Mouse (Mus musculus): ENCODE data around the gene C730034F03Rik.
"Not testable (repeated sequence)": the region's sequence is repeated elsewhere in the genome, so short reads cannot be mapped to it uniquely, and the experiment has no call there.

C730034F03Rik gene

DNA sequence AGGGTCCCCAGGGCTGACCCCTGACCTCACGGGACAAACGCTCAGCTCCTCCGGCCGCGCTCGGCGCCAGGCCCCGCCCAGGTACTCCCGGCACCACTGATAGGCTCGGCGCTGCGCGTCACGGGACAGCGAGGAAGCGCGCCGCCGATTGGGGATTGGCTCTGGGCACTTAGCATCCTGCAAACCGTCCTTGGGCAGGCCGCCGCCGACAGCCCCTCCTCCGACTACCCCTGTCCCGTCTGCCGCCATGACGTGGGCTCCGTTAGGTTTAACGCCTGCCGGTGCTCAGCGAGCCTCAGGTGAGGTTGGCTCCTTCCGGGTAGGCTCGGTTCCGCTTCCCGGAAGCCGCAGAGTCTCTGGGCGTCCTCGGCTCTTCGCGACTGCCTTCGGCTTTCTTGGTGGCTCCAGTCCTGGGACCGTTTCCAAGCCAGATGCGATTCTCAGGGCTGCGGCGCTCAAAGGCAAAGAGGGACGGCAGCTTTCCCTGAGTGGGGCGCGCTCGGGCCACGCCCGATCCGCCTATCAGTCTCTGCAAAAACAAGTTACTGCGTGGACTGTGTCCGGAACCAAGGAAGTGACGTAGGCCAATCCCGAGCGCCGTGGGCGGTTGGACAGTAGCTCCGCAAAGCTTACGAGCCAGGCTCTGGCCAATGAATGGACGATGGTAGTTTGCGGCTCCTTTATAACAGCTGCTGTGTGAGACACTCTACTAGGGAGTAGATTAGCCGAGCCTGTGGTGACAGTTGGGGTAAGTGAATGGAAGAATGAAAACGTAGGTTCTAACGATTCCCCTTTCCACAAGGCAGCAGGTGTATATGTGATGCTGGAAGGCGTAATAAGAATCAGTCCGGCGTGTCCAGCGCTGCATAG lies at the start of gene C730034F03Rik, which contains the start of the genes Gm44502 and Chkb:
C730034F03Rik (plus strand) TSS at position 238 of the 870 bp plus-strand sequence.
Gm44502 (minus strand) TSS at position 345 of the 870 bp plus-strand sequence.
Chkb (minus strand) TSS at position 557 of the 870 bp plus-strand sequence.
- peak; percentile 97 for DNase-seq

GRCm38 (mm10) chr15:89384617-89385016 lies 44.8 kb upstream of the C730034F03Rik start, which contains the start of gene Klhdc7b:
Gene Klhdc7b (plus strand): TSS chr15:89384917.
- DNase-seq: no peak

GRCm38 (mm10) chr15:89387127-89387526 lies 42.3 kb upstream of the C730034F03Rik start:
- no peak for DNase-seq

DNA sequence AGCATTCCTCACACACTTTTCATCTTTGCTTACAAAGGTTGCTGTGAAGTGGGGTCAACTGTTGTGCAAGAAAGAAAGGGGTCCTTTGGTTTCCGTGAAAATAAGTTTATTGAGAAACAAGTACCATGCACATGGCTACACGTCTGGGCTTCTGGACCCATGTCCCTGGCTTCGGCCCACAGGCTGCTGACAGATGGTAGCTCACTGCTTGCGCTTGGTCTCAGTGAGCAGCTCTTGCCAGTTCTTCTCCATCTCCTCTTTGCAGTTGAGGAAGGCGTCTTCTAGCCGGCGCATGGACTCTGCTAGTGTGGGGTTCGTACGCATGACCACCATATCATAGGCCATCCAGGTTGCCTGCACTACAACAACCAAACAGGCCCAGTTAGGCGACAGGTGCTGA lies 39.3 kb upstream of the C730034F03Rik start:
- no peak for DNase-seq

DNA sequence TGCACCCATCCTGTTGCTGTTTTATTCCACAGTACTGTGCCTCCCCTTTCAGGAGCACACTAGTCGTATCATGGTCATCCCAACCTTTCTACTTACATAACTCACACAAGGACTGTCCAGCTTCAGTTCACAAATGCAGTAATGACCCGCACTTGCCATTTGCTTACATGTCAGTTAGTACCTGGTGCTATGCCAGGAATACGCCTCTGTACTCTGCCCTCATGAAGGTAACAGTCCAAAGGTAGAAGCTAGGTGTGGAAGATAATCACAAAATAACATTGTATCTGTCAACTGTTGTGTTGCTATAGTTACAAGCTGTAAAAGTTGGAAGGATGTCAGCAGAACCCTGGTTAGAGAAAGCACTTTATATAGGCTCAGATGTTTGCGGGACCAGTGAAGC lies 32.5 kb upstream of the C730034F03Rik start:
- DNase-seq: no peak

DNA sequence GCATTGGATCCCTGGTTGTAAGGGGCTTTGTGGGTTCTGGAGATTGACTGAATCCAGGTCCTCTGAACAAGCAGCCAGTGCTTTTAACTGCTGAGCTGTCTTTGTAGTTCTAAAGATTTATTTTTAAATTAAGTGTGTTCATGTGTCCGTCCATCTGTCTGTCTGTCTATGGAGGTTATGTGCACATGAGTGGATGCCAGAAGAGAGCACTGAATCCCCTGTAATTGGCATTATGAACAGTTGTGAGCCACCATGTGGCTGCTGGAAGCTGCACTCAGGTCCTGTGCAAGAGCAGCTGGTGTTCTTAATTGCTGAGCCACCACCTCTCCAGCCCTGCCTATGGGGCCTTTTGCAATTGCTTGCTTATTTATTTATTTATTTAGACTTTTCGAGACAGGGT lies 31.2 kb upstream of the C730034F03Rik start:
- DNase-seq: no peak

GRCm38 (mm10) chr15:89399716-89400115 lies 29.7 kb upstream of the C730034F03Rik start:
- DNase-seq: no peak

GRCm38 (mm10) chr15:89402471-89402870 lies 26.9 kb upstream of the C730034F03Rik start:
- DNase-seq: no peak

- DNase-seq: no peak
Measured at GRCm38 (mm10) chr15:89404831-89405623, 24.4 kb upstream of the C730034F03Rik start.

DNA sequence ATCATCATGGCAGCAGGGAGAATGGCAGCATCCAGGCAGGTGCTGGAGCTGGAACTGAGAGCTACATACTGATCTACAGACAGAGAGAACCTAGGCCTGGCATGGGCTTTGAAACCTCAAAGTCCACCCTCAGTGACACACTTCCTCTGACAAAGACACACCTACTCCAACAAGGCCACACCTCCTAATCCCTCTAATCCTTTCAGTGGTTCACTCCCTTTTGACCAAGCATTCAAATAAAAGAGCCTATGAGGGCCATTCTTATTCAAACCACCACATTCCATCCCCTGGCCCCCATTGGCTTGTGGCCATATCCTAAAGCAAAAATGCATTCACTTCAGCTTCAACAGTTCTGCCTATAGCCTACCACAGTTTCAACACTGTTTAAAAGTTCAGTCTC lies 22.7 kb upstream of the C730034F03Rik start:
- DNase-seq: no peak

- no peak for DNase-seq
Measured at GRCm38 (mm10) chr15:89410118-89410517, 19.3 kb upstream of the C730034F03Rik start, which contains the start of gene Syce3. Gene Syce3 (minus strand): TSS chr15:89410503.

- no peak for DNase-seq
Measured at GRCm38 (mm10) chr15:89415282-89415681, 14.1 kb upstream of the C730034F03Rik start.

DNA sequence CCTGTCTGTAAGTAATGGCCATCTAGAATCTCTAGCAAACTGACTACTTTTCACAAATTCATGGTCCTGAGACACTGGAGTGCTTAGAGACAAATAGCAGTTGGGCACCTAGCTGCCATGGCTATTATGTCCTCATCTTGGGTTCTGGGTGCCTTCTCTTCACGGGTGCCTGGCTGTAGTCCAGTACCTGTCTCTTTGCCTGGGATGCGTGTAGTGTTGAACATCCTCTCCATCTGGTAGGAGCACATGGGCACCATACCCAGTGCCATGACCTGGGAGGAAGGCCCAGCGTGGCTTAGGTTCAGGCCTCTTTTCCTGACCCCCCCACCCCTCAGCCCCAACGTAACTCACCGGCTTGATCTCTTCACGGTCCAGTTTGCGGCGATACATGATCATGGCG lies 7.5 kb upstream of the C730034F03Rik start:
- no peak for DNase-seq

- no peak for DNase-seq
Measured at GRCm38 (mm10) chr15:89424621-89425020, 4.8 kb upstream of the C730034F03Rik start.

- no peak for DNase-seq
Measured at GRCm38 (mm10) chr15:89425711-89426121, 3.7 kb upstream of the C730034F03Rik start, which contains the start of gene Cpt1b. Gene Cpt1b (minus strand): TSS chr15:89425863.

GRCm38 (mm10) chr15:89426716-89427115 lies 2.7 kb upstream of the C730034F03Rik start:
- no peak for DNase-seq

GRCm38 (mm10) chr15:89428136-89428790 lies 1.1 kb upstream of the C730034F03Rik start:
- DNase-seq: no peak

DNA sequence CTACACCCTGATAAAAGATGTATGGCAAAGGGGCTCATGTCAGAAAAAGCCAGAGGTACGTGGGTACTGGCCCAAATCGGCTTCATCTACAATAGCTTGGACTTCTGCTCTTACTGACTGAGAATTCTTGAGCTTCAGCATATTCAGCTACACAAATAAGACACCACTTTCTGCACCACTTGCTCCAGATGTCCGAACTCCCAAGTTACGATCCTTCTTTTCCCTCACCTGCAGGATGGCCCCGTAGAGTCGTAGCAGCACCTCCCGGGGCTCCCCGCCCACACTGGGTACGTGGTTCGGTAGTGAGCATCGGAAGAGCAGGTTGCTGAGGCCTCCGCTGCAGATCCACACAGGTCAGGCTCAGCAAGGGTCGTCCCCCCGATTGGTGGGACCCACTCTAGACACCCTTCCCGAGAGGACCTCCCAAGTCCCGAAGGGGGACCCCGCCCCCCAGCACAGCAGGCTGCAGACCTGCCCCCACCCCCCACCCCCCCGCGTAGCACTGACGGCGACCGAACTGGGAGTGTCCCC lies 503 bp upstream of the C730034F03Rik start:
- peak; percentile 38 for DNase-seq

DNA sequence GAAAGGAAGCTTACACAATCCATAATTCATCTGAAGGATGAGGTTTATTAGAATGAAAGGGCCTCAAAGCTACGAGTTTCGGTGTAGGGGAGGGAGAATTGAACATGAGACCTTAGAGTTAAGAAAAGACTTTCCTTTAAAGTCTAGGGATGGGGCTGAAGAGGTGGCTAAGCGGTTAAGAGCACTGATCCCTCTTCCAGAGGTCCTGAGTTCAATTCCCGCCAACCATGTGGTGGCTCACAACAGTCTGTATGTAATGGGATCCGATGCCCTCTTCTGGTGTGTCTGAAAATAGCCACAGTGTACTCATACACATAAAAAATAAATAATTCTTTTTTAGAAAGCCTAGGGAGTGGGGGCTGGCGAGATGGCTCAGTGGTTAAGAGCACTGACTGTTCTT lies 952 bp downstream of the C730034F03Rik start:
- no peak for DNase-seq

GRCm38 (mm10) chr15:89430771-89431170 lies 1.4 kb downstream of the C730034F03Rik start:
- DNase-seq: not testable (repeated sequence)

GRCm38 (mm10) chr15:89431271-89431670 lies 1.9 kb downstream of the C730034F03Rik start:
- DNase-seq: no peak

GRCm38 (mm10) chr15:89431806-89432205 lies 2.4 kb downstream of the C730034F03Rik start:
- no peak for DNase-seq

Data from layer of hippocampus, adult 9-11 months (tissue).